Mouse (Mus musculus) myocyte (in vitro differentiated cells): Measurements from ENCODE around the gene Lcp1. TPM values are rescaled to one million over a fixed set of nuclear protein-coding genes. Genes with fewer than 3 reads are reported as not detected.
"Not testable (repeated sequence)": the region's sequence is repeated elsewhere in the genome, so short reads cannot be mapped to it uniquely, and the experiment has no call there.

Experiments used
- H3K27me3 ChIP-seq: one replicate; pipeline ENCODE4 v1.6.1; 2011; ENCODE audit not compliant: control insufficient read depth, insufficient read depth, insufficient read length
- H3K36me3 ChIP-seq: one replicate; pipeline ENCODE4 v1.6.1; 2011; ENCODE audit not compliant: control insufficient read depth, insufficient read depth
- H3K4me2 ChIP-seq: one replicate; pipeline ENCODE4 v1.6.1; 2011; ENCODE audit warnings: low read depth, control low read depth
- H3K4me3 ChIP-seq: one replicate; pipeline ENCODE4 v1.5.1; 2011; ENCODE audit warnings: mild to moderate bottlenecking, control low read depth, moderate library complexity
- H3K79me2 ChIP-seq: one replicate; pipeline ENCODE4 v1.6.1; 2011; ENCODE audit not compliant: control insufficient read depth, insufficient read depth
- H3ac ChIP-seq: one replicate; pipeline ENCODE4 v1.6.1; 2011; ENCODE audit not compliant: control insufficient read depth, insufficient read length
- CEBPB ChIP-seq: IDR thresholded peaks from 2 replicates; pipeline ENCODE4 v1.6.1; 2011; ENCODE audit warnings: mild to moderate bottlenecking, moderate library complexity; ENCODE audit not compliant: poor library complexity, insufficient read depth, severe bottlenecking
- E2F4 ChIP-seq: IDR thresholded peaks from one replicate; pipeline ENCODE4 v1.6.1; 2011; ENCODE audit warnings: mild to moderate bottlenecking, control low read depth, moderate library complexity; ENCODE audit not compliant: insufficient read depth
- MAX ChIP-seq: IDR thresholded peaks from one replicate; pipeline ENCODE4 v1.6.1; 2011; ENCODE audit warnings: low read depth, mild to moderate bottlenecking, control low read depth
- MYOD1 ChIP-seq, 3 experiments: IDR thresholded peaks; one replicate each; pipeline ENCODE4 v1.6.1; 2011; ENCODE audit warnings: control low read depth in 2 of 3, low read depth in 2 of 3, mild to moderate bottlenecking in 2 of 3, moderate library complexity in 1 of 3; ENCODE audit not compliant: insufficient read length in 2 of 3, control insufficient read depth in 1 of 3
- MYOG ChIP-seq, 3 experiments: IDR thresholded peaks; one replicate each; pipeline ENCODE4 v1.6.1; 2011; ENCODE audit warnings: control low read depth in 2 of 3, low read depth in 2 of 3, mild to moderate bottlenecking in 2 of 3; ENCODE audit not compliant: insufficient read length in 2 of 3, control insufficient read depth in 1 of 3, insufficient read depth in 1 of 3
- POLR2A ChIP-seq: IDR thresholded peaks from one replicate; pipeline ENCODE4 v1.6.1; 2011; ENCODE audit warnings: low read depth, mild to moderate bottlenecking, control low read depth, moderate library complexity; ENCODE audit not compliant: insufficient read length
- POLR2AphosphoS2 ChIP-seq: IDR thresholded peaks from one replicate; pipeline ENCODE4 v1.6.1; 2011; ENCODE audit warnings: low read depth, control low read depth; ENCODE audit not compliant: insufficient read length
- REST ChIP-seq: IDR thresholded peaks from one replicate; pipeline ENCODE4 v1.6.1; 2011; ENCODE audit warnings: mild to moderate bottlenecking, control low read depth, moderate library complexity; ENCODE audit not compliant: insufficient read depth, insufficient read length
- SRF ChIP-seq: IDR thresholded peaks from one replicate; pipeline ENCODE4 v1.6.1; 2011; ENCODE audit warnings: low read depth; ENCODE audit not compliant: control insufficient read depth, insufficient read length
- TCF12 ChIP-seq: IDR thresholded peaks from one replicate; pipeline ENCODE4 v1.6.1; 2011; ENCODE audit warnings: mild to moderate bottlenecking, control low read depth; ENCODE audit not compliant: poor library complexity, insufficient read depth, severe bottlenecking
- TCF3 ChIP-seq: IDR thresholded peaks from one replicate; pipeline ENCODE4 v1.6.1; 2011; ENCODE audit warnings: low read depth, control low read depth; ENCODE audit not compliant: insufficient read length
- USF1 ChIP-seq: IDR thresholded peaks from one replicate; pipeline ENCODE4 v1.6.1; 2011; ENCODE audit warnings: low read depth, mild to moderate bottlenecking, control low read depth, moderate library complexity
- polyA plus RNA-seq: library from polyadenylated mRNA; unstranded; fragments of >200 nt; fragmentation: generic; extraction: Trizol; gene quantifications from one replicate; pipeline ENCODE4 v1.2.1, GENCODE M21; 2012; ENCODE audit warnings: missing spikeins

Lcp1 gene
- polyA plus RNA-seq, 1 experiment, result not detected

GRCm38 (mm10) chr14:75136119-75136966 is 5.4 kb downstream of the Lcp1 start:
- no peak for TF ChIP-seq POLR2A
- TF ChIP-seq POLR2AphosphoS2, result no peak
- no peak for TF ChIP-seq CEBPB
- TF ChIP-seq MAX, result no peak
- no peak for TF ChIP-seq MYOD1 (IDR thresholded peaks at IDR 0.05; ENCODE audit: control insufficient read depth in 1 of 3, insufficient read length in 2 of 3, low read depth in 2 of 3)
- TF ChIP-seq TCF3, result no peak
- TF ChIP-seq E2F4, result no peak
- TF ChIP-seq REST, result no peak
- no peak for TF ChIP-seq TCF12
- no peak for TF ChIP-seq MYOG (IDR thresholded peaks at IDR 0.05; ENCODE audit: control insufficient read depth in 1 of 3, insufficient read depth in 1 of 3, insufficient read length in 2 of 3, low read depth in 2 of 3)
- no peak for TF ChIP-seq USF1
- Histone ChIP-seq H3K27me3 (peaks cover 9% of the 10 kb centered on the region), H3K79me2 (no peaks in the 10 kb centered on the region), H3ac (no peak overlapping the region), H3K4me3 (no peak overlapping the region), H3K36me3 (no peaks in the 10 kb centered on the region), H3K4me2 (no peak overlapping the region)

DNA sequence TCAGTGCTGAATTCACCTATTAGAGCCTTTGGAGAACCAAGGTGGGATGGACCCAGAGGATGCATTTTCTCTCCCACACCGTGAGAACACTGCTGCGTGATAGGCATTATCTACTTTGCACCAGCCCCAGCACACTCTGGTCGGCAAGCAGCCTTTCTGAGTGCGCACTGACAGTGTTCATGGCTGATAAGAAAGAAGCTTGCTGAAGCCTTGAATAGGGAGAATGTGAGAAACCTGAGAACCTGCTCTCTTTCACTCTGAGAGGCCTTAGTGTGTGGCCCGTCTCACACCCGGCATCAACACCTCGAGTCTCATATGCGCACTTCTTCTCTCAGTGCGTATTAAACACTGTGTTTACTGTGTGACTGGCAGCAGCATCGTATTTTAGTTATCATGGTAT is 7.6 kb downstream of the Lcp1 start:
- no peak overlapping the region for H3K4me2 ChIP-seq

GRCm38 (mm10) chr14:75139225-75139624 is 8.3 kb downstream of the Lcp1 start:
- TF ChIP-seq POLR2AphosphoS2 (no peak), REST (no peak), E2F4 (no peak)
- Histone ChIP-seq H3K4me2 (no peak overlapping the region), H3ac (no peak overlapping the region), H3K36me3 (no peaks in the 10 kb centered on the region), H3K4me3 (no peak overlapping the region), H3K27me3 (peaks cover 7% of the 10 kb centered on the region), H3K79me2 (no peaks in the 10 kb centered on the region)

More for the DNA sequence above, 7.6 kb downstream of the Lcp1 start:
- H3ac ChIP-seq, result no peak overlapping the region
- H3K36me3 ChIP-seq, result no peaks in the 10 kb centered on the region
- peaks cover 7% of the 10 kb centered on the region for H3K27me3 ChIP-seq
- no peak for TF ChIP-seq SRF
- no peak for TF ChIP-seq POLR2AphosphoS2
- no peak for TF ChIP-seq POLR2A
- TF ChIP-seq MYOG (IDR thresholded peaks at IDR 0.05; ENCODE audit: control insufficient read depth in 1 of 3, insufficient read depth in 1 of 3, insufficient read length in 2 of 3, low read depth in 2 of 3), result no peak
- TF ChIP-seq USF1, result no peak
- TF ChIP-seq MYOD1 (IDR thresholded peaks at IDR 0.05; ENCODE audit: control insufficient read depth in 1 of 3, insufficient read length in 2 of 3, low read depth in 2 of 3), result no peak
- no peak for TF ChIP-seq MAX
- no peak for TF ChIP-seq REST
- no peak for TF ChIP-seq TCF12
- TF ChIP-seq CEBPB, result no peak
- TF ChIP-seq E2F4, result no peak
- no peak for TF ChIP-seq TCF3
- H3K79me2 ChIP-seq, result no peaks in the 10 kb centered on the region
- no peak overlapping the region for H3K4me3 ChIP-seq

- not testable (repeated sequence) for H3K4me2 ChIP-seq, H3K79me2 ChIP-seq, H3K27me3 ChIP-seq, H3ac ChIP-seq, H3K4me3 ChIP-seq, H3K36me3 ChIP-seq
Observed at GRCm38 (mm10) chr14:75147706-75148105, 16.8 kb downstream of the Lcp1 start.

- H3K4me2 ChIP-seq, result no peak overlapping the region
- no peaks in the 10 kb centered on the region for H3K36me3 ChIP-seq
- no peaks in the 10 kb centered on the region for H3K27me3 ChIP-seq
- H3K4me3 ChIP-seq, result no peak overlapping the region
- H3K79me2 ChIP-seq, result no peaks in the 10 kb centered on the region
- no peak overlapping the region for H3ac ChIP-seq
- TF ChIP-seq SRF (no peak), TCF12 (no peak), MAX (no peak), POLR2A (no peak), POLR2AphosphoS2 (no peak), E2F4 (no peak)
Observed at GRCm38 (mm10) chr14:75148229-75148628, 17.3 kb downstream of the Lcp1 start.

GRCm38 (mm10) chr14:75150653-75151052 is 19.8 kb downstream of the Lcp1 start:
- Histone ChIP-seq H3K36me3 (no peaks in the 10 kb centered on the region), H3K4me3 (no peak overlapping the region), H3K27me3 (peaks cover 10% of the 10 kb centered on the region), H3K4me2 (no peak overlapping the region), H3K79me2 (no peaks in the 10 kb centered on the region), H3ac (no peak overlapping the region)
- TF ChIP-seq MYOG (IDR thresholded peaks at IDR 0.05; ENCODE audit: control insufficient read depth in 1 of 3, insufficient read depth in 1 of 3, insufficient read length in 2 of 3, low read depth in 2 of 3), result no peak
- TF ChIP-seq MAX, result no peak
- no peak for TF ChIP-seq E2F4
- TF ChIP-seq REST, result no peak
- no peak for TF ChIP-seq MYOD1 (IDR thresholded peaks at IDR 0.05; ENCODE audit: control insufficient read depth in 1 of 3, insufficient read length in 2 of 3, low read depth in 2 of 3)
- no peak for TF ChIP-seq TCF12
- no peak for TF ChIP-seq SRF
- TF ChIP-seq POLR2AphosphoS2, result no peak
- TF ChIP-seq POLR2A, result no peak
- no peak for TF ChIP-seq CEBPB
- TF ChIP-seq USF1, result no peak
- TF ChIP-seq TCF3, result no peak
